Mouse (Mus musculus) lung, adult 2 months (tissue): ENCODE results near the gene Actl9. TPM values are rescaled to one million over a fixed set of nuclear protein-coding genes. Genes with fewer than 3 reads are reported as not detected.

ENCODE experiments used
- DNase-seq: peaks from one replicate; pipeline ENCODE4 v3.0.0; 2022
- H3K4me1 ChIP-seq: fragments of 200-500 bp; 2 replicates; pipeline ENCODE4 v1.6.1; 2011; ENCODE audit warnings: low read length; ENCODE audit not compliant: control insufficient read depth, insufficient read depth
- H3K4me3 ChIP-seq: fragments of 200-500 bp; replicated peaks from 2 replicates; pipeline ENCODE3; 2011; ENCODE audit warnings: low read depth, mild to moderate bottlenecking, control low read depth, low read length; ENCODE audit errors: extremely low read depth
- CTCF ChIP-seq: fragments of 200-500 bp; IDR thresholded peaks from 2 replicates; pipeline ENCODE4 v1.5.1; 2011; ENCODE audit warnings: mild to moderate bottlenecking, low read length, control low read depth; ENCODE audit not compliant: insufficient read depth
- POLR2A ChIP-seq: fragments of 200-500 bp; IDR thresholded peaks from 2 replicates; pipeline ENCODE4 v1.6.1; 2011; ENCODE audit warnings: low read depth, mild to moderate bottlenecking, control low read depth, low read length, borderline replicate concordance; ENCODE audit errors: extremely low read depth
- WGBS: fragments of 180-500 bp; shearing (Covaris S2); methylation state at CpG from one replicate; pipeline ENCODE4 v1.1.7; 2018; 5-methylcytosine and 5-hydroxymethylcytosine counted together
- polyA plus RNA-seq: library from polyadenylated mRNA; depleted of rRNA; stranded (reverse); fragments of >200 nt; gene quantifications from 2 replicates; pipeline ENCODE4 v1.2.3, GENCODE M21; 2012; rRNA removed

Gene Actl9
- polyA plus RNA-seq, result 0.08 and 0.13 TPM in 2 replicates

- H3K4me3 ChIP-seq, result no peak within 1 kb of the TSS
- no peak for DNase-seq
- WGBS, result 68% methylated on average over 3 of the region's 3 CpGs
- no peak for TF ChIP-seq CTCF
- no peak for TF ChIP-seq POLR2A
- H3K4me1 ChIP-seq, result no peaks in the 10 kb centered on the region
Observed at GRCm38 (mm10) chr17:33432019-33432946, at the start of gene Actl9. Gene Actl9 (plus strand): TSS chr17:33432896.

GRCm38 (mm10) chr17:33385705-33386104 is 47.0 kb upstream of the Actl9 start:
- no peak for TF ChIP-seq POLR2A
- no peak for TF ChIP-seq CTCF
- no peak for DNase-seq
- Histone ChIP-seq H3K4me1 (no peaks in the 10 kb centered on the region), H3K4me3 (no peak overlapping the region)

GRCm38 (mm10) chr17:33392271-33392670 is 40.4 kb upstream of the Actl9 start:
- TF ChIP-seq CTCF (no peak), POLR2A (no peak)
- WGBS, result 95% methylated on average over 5 of the region's 5 CpGs
- H3K4me3 ChIP-seq, result no peak overlapping the region
- no peak for DNase-seq
- no peaks in the 10 kb centered on the region for H3K4me1 ChIP-seq

- peak; percentile 85 for DNase-seq
- H3K4me1 ChIP-seq, result no peaks in the 10 kb centered on the region
- TF ChIP-seq POLR2A (no peak), CTCF (no peak)
- peak within 1 kb of the TSS; percentile 93 for H3K4me3 ChIP-seq
- under 1% methylated on average over 44 of the region's 44 CpGs for WGBS
Observed at GRCm38 (mm10) chr17:33394182-33395034, 38.3 kb upstream of the Actl9 start, which contains the start of gene Zfp101. Gene Zfp101 (minus strand): TSS chr17:33394641.

GRCm38 (mm10) chr17:33439148-33439547 is 6.5 kb downstream of the Actl9 start:
- H3K4me1 ChIP-seq, result peaks cover 14% of the 10 kb centered on the region
- TF ChIP-seq CTCF (0 out of 2 replicates have a peak, but pooled peaks have one; percentile 13), POLR2A (no peak)
- 54% methylated on average over 1 of the region's 1 CpGs for WGBS
- H3K4me3 ChIP-seq, result no peak overlapping the region
- peak; percentile 72 for DNase-seq

GRCm38 (mm10) chr17:33439922-33440321 is 7.2 kb downstream of the Actl9 start:
- Histone ChIP-seq H3K4me1 (peaks cover 14% of the 10 kb centered on the region), H3K4me3 (no peak overlapping the region)
- no peak for DNase-seq
- 24% methylated on average over 5 of the region's 5 CpGs for WGBS
- no peak for TF ChIP-seq POLR2A

GRCm38 (mm10) chr17:33441159-33441558 is 8.5 kb downstream of the Actl9 start:
- no peak overlapping the region for H3K4me3 ChIP-seq
- DNase-seq, result no peak
- H3K4me1 ChIP-seq, result peaks cover 14% of the 10 kb centered on the region
- no peak for TF ChIP-seq CTCF

- no peak for DNase-seq
- H3K4me1 ChIP-seq, result no peaks in the 10 kb centered on the region
- TF ChIP-seq POLR2A, result no peak
- TF ChIP-seq CTCF, result no peak
- 81% methylated on average over 2 of the region's 2 CpGs for WGBS
- H3K4me3 ChIP-seq, result no peak overlapping the region
Observed at GRCm38 (mm10) chr17:33456631-33457030, 23.9 kb downstream of the Actl9 start.

- DNase-seq, result no peak
- TF ChIP-seq CTCF, result no peak
- TF ChIP-seq POLR2A, result no peak
- Histone ChIP-seq H3K4me1 (no peaks in the 10 kb centered on the region), H3K4me3 (no peak overlapping the region)
- 40% methylated on average over 6 of the region's 6 CpGs for WGBS
Observed at GRCm38 (mm10) chr17:33471206-33471605, 38.5 kb downstream of the Actl9 start.

Other genes with a start within 250 kb of the Actl9 start
- not detected in 2 replicates for gene Olfr239, start 241.6 kb upstream of the Actl9 start, polyA plus RNA-seq
- not detected in 2 replicates for gene Olfr1564, start 211.2 kb upstream of the Actl9 start, polyA plus RNA-seq
- 0.54 and 1.4 TPM in 2 replicates for gene Zfp955a, start 177.8 kb upstream of the Actl9 start, polyA plus RNA-seq
- gene Olfr63, start 168.2 kb upstream of the Actl9 start, polyA plus RNA-seq, result not detected in 2 replicates
- 1.3 and 1.9 TPM in 2 replicates for gene Zfp955b, start 143.4 kb upstream of the Actl9 start, polyA plus RNA-seq
- 0.58 and 0.98 TPM in 2 replicates for gene Zfp81, start 74.0 kb upstream of the Actl9 start, polyA plus RNA-seq
- 1.8 and 2.6 TPM in 2 replicates for gene Zfp101, start 38.3 kb upstream of the Actl9 start, polyA plus RNA-seq
- gene Adamts10, start 91.3 kb downstream of the Actl9 start, polyA plus RNA-seq, result 252 and 259 TPM in 2 replicates
- gene Myo1f, start 122.8 kb downstream of the Actl9 start, polyA plus RNA-seq, result 13.2 and 18.6 TPM in 2 replicates
- gene Zfp414, start 196.2 kb downstream of the Actl9 start, polyA plus RNA-seq, result 70.2 and 76.4 TPM in 2 replicates
- gene Pram1, start 205.2 kb downstream of the Actl9 start, polyA plus RNA-seq, result 0.06 TPM in 1 of 2 replicates, not detected in the other